ENCODE assay signal across 11 mouse cellular contexts in genomic region chr11:77800491-77800868, GRCm38 (mm10). TPM values are rescaled to one million over a fixed set of nuclear protein-coding genes. Genes with fewer than 3 reads are reported as not detected.
DNase-seq lines count a peak whose midpoint lies in the region; ATAC-seq and TF ChIP-seq lines count a peak whose summit lies in the region.
"Had no signal": no experiment of that assay in that cellular context is flagged by ENCODE, and none has a peak within 500 bp of the region (broad histone marks: within the 10 kb centered on the region; RNA-seq: fewer than 3 reads in every experiment).

No protein-coding gene starts in this region.

- H3K36me3 ChIP-seq in forebrain, embryonic 12.5 days (replicated peaks) = no peaks in the 10 kb centered on the region
- no peaks in the 10 kb centered on the region for H3K36me3 ChIP-seq in forebrain, postnatal 0 days (ENCODE audit: insufficient read depth)
- H3K36me3 ChIP-seq in kidney, adult 2 months (ENCODE audit: control insufficient read depth, insufficient read depth, low read length) = no peaks in the 10 kb centered on the region
- no peaks in the 10 kb centered on the region for H3K36me3 ChIP-seq in spleen, adult 2 months (ENCODE audit: control insufficient read depth, insufficient read depth, low read length)
- H3K36me3 ChIP-seq in stomach, embryonic 16.5 days (ENCODE audit: control insufficient read depth, insufficient read depth, low read length) = no peaks in the 10 kb centered on the region
- H3K36me3 ChIP-seq: neural tube, embryonic 12.5 days had no signal

- no peak for TF ChIP-seq POLR2A in kidney, adult 2 months (IDR thresholded peaks at IDR 0.05; ENCODE audit: low read depth, low read length)
- TF ChIP-seq POLR2A in spleen, adult 2 months (IDR thresholded peaks at IDR 0.05; ENCODE audit: low read depth, low read length) = no peak

- no peak for ATAC-seq in forebrain, embryonic 12.5 days (ENCODE audit: low FRiP score)
- no peak for ATAC-seq in forebrain, postnatal 0 days
- peak; percentile 9; the same call in 1 of the 2 replicates for ATAC-seq in stomach, embryonic 16.5 days (ENCODE audit: insufficient read depth, low FRiP score)

- H3K27me3 ChIP-seq in forebrain, embryonic 12.5 days = no peaks in the 10 kb centered on the region
- no peaks in the 10 kb centered on the region for H3K27me3 ChIP-seq in forebrain, postnatal 0 days (ENCODE audit: insufficient read depth, low read length)
- no peaks in the 10 kb centered on the region for H3K27me3 ChIP-seq in kidney, adult 2 months (replicated peaks; ENCODE audit: control insufficient read depth, insufficient read depth, low read length)
- no peaks in the 10 kb centered on the region for H3K27me3 ChIP-seq in spleen, adult 2 months (ENCODE audit: control insufficient read depth, insufficient read depth, low read length)
- no peaks in the 10 kb centered on the region for H3K27me3 ChIP-seq in stomach, embryonic 16.5 days (ENCODE audit: control insufficient read depth, insufficient read depth, low read length)
- H3K27me3 ChIP-seq: neural tube, embryonic 12.5 days had no signal

- TF ChIP-seq CTCF in forebrain, postnatal 0 days (IDR thresholded peaks at IDR 0.05; ENCODE audit: low read depth) = no peak
- no peak for TF ChIP-seq CTCF in kidney, adult 2 months (conservative IDR thresholded peaks at IDR 0.05; ENCODE audit: insufficient read depth, insufficient read length, low read depth, low read length)
- TF ChIP-seq CTCF in spleen, adult 2 months (IDR thresholded peaks at IDR 0.05; ENCODE audit: extremely low read depth, insufficient read depth, insufficient read length, insufficient replicate concordance) = no peak

- DNase-seq in forebrain, postnatal 0 days = no peak
- DNase-seq in kidney, adult 2 months = no peak
- no peak for DNase-seq in kidney, adult 9 months
- DNase-seq in spleen, adult 2 months (ENCODE audit: low read depth in 1 of 2, low spot score in 2 of 2) = no peak
- no peak for DNase-seq in spleen, adult 18-20 months
- no peak for DNase-seq in gastrocnemius, adult 18-20 months (ENCODE audit: low spot score)

- no peak overlapping the region for H3K4me3 ChIP-seq in forebrain, embryonic 12.5 days (replicated peaks)
- H3K4me3 ChIP-seq in forebrain, postnatal 0 days (ENCODE audit: low read depth, low read length) = no peak overlapping the region
- peak overlapping the region; percentile 16; the same call in 1 of the 2 replicates for H3K4me3 ChIP-seq in kidney, adult 2 months (ENCODE audit: insufficient read depth, low read depth, low read length)
- H3K4me3 ChIP-seq in spleen, adult 2 months (ENCODE audit: extremely low read depth, insufficient read depth, insufficient read length) = no peak overlapping the region
- H3K4me3 ChIP-seq in stomach, embryonic 16.5 days (replicated peaks; ENCODE audit: low read length) = peak overlapping the region; percentile 24; the same call in 1 of the 2 replicates
- H3K4me3 ChIP-seq: neural tube, embryonic 12.5 days had no signal

- H3K9ac ChIP-seq in forebrain, embryonic 12.5 days = no peak overlapping the region
- no peak overlapping the region for H3K9ac ChIP-seq in forebrain, postnatal 0 days
- H3K9ac ChIP-seq in stomach, embryonic 16.5 days (ENCODE audit: low read length) = peak overlapping the region; percentile 61

- H3K4me2 ChIP-seq in forebrain, embryonic 12.5 days = no peak overlapping the region
- no peak overlapping the region for H3K4me2 ChIP-seq in forebrain, postnatal 0 days (ENCODE audit: low read depth)
- H3K4me2 ChIP-seq in stomach, embryonic 16.5 days (ENCODE audit: low read depth, low read length) = peak overlapping the region; percentile 47; the same call in 1 of the 2 replicates

- H3K4me1 ChIP-seq in forebrain, embryonic 12.5 days = peaks cover 25% of the 10 kb centered on the region
- no peaks in the 10 kb centered on the region for H3K4me1 ChIP-seq in forebrain, postnatal 0 days (ENCODE audit: insufficient read depth)
- peaks cover 13% of the 10 kb centered on the region; the same call in 1 of the 2 replicates for H3K4me1 ChIP-seq in kidney, adult 2 months (ENCODE audit: control insufficient read depth, insufficient read depth, low read length)
- H3K4me1 ChIP-seq in spleen, adult 2 months (ENCODE audit: control insufficient read depth, insufficient read depth, insufficient read length) = peaks cover 13% of the 10 kb centered on the region; the same call in 1 of the 2 replicates
- H3K4me1 ChIP-seq in stomach, embryonic 16.5 days (ENCODE audit: control insufficient read depth, insufficient read depth, low read length) = peaks cover 14% of the 10 kb centered on the region

- WGBS in forebrain, embryonic 12.5 days = 68% methylated on average over 9 of the region's 9 CpGs
- 71% methylated on average over 9 of the region's 9 CpGs for WGBS in forebrain, postnatal 0 days
- 60% methylated on average over 9 of the region's 9 CpGs for WGBS in kidney, adult 2 months
- 63% methylated on average over 9 of the region's 9 CpGs for WGBS in spleen, adult 2 months
- WGBS in stomach, embryonic 16.5 days = 57% methylated on average over 9 of the region's 9 CpGs

- peak overlapping the region; percentile 47; the same call in 1 of the 2 replicates for H3K27ac ChIP-seq in forebrain, embryonic 12.5 days
- no peak overlapping the region for H3K27ac ChIP-seq in forebrain, postnatal 0 days (ENCODE audit: low read depth, low read length)
- H3K27ac ChIP-seq in kidney, adult 2 months (ENCODE audit: insufficient read depth, low read depth, low read length) = peak overlapping the region; percentile 30
- peak overlapping the region; percentile 88 for H3K27ac ChIP-seq in spleen, adult 2 months (ENCODE audit: insufficient read depth, low read length)
- peak overlapping the region; percentile 60 for H3K27ac ChIP-seq in stomach, embryonic 16.5 days (ENCODE audit: low read length)

- H3K9me3 ChIP-seq in forebrain, embryonic 12.5 days = no peaks in the 10 kb centered on the region
- H3K9me3 ChIP-seq in forebrain, postnatal 0 days (ENCODE audit: low read length) = no peaks in the 10 kb centered on the region
- no peaks in the 10 kb centered on the region for H3K9me3 ChIP-seq in stomach, embryonic 16.5 days (replicated peaks; ENCODE audit: control insufficient read depth, low read length)
- H3K9me3 ChIP-seq: neural tube, embryonic 12.5 days had no signal

RNA-seq across cellular contexts. Expression of gene Gm10277, which starts 12.9 kb away (rescaled TPM):
- polyA plus RNA-seq in forebrain, embryonic 12.5 days (2016; fragmentation: Nextera tagmentation; extraction: Ambion mirVana) = 2.1 and 2.9 TPM in 2 replicates
- not detected in 2 replicates for total RNA-seq in forebrain, postnatal 0 days (2014; rRNA removed)
- polyA plus RNA-seq in forebrain, postnatal 0 days (2015; fragmentation: Nextera tagmentation; extraction: Ambion mirVana) = 0.29 TPM in 1 of 2 replicates, not detected in the other
- polyA plus RNA-seq in kidney, adult 2 months (2012; rRNA removed) = 0.04 TPM in 1 of 2 replicates, not detected in the other
- not detected in 2 replicates for polyA plus RNA-seq in spleen, adult 2 months (2012; rRNA removed)
- polyA plus RNA-seq in stomach, embryonic 16.5 days (2015; fragmentation: Nextera tagmentation; extraction: Ambion mirVana) = 1.2 and 1.4 TPM in 2 replicates
- total RNA-seq in gastrocnemius, adult 18-20 months (2021) = not detected
- total RNA-seq: left cerebral cortex, postnatal 10 days had no signal
- polyA plus RNA-seq: brain, embryonic 14.5 days had no signal

RNA-seq across cellular contexts. Expression of gene Myo18a, which starts 37.4 kb away (rescaled TPM):
- 49.4 and 56.7 TPM in 2 replicates for polyA plus RNA-seq in forebrain, embryonic 12.5 days (2016; fragmentation: Nextera tagmentation; extraction: Ambion mirVana)
- 67.5 and 85.2 TPM in 2 replicates for total RNA-seq in forebrain, postnatal 0 days (2014; rRNA removed)
- polyA plus RNA-seq in forebrain, postnatal 0 days (2015; fragmentation: Nextera tagmentation; extraction: Ambion mirVana) = 23.9 and 33.8 TPM in 2 replicates
- 92.0 and 93.1 TPM in 2 replicates for polyA plus RNA-seq in kidney, adult 2 months (2012; rRNA removed)
- polyA plus RNA-seq in spleen, adult 2 months (2012; rRNA removed) = 52.3 and 54.5 TPM in 2 replicates
- 44.9 and 46.0 TPM in 2 replicates for polyA plus RNA-seq in stomach, embryonic 16.5 days (2015; fragmentation: Nextera tagmentation; extraction: Ambion mirVana)
- 100 to 1,000 TPM; 309 to 319 TPM for total RNA-seq in gastrocnemius, adult 18-20 months (2021)

Comparison
In these comparisons a context has a peak if more than half of its experiments do, and no peak if none do; other contexts are left out.
1. H3K4me3 ChIP-seq: peak in kidney, adult 2 months (single experiment) and stomach, embryonic 16.5 days (single experiment); none in forebrain, embryonic 12.5 days (single experiment), forebrain, postnatal 0 days (single experiment) and spleen, adult 2 months (single experiment).